Mouse (Mus musculus) adrenal gland, postnatal 14 days (tissue): ENCODE measurements around the gene Vps26c. TPM values are rescaled to one million over a fixed set of nuclear protein-coding genes. Genes with fewer than 3 reads are reported as not detected.

Source experiments
- DNase-seq: peaks from one replicate; pipeline ENCODE4 v3.0.0; 2021; ENCODE audit warnings: mixed read lengths
- long read RNA-seq, 2 experiments: library from polyadenylated mRNA; stranded (forward); transcript quantifications; one replicate each; pipeline ENCODE4 v2.0.0; 2021
- total RNA-seq: library from RNA; stranded (reverse); gene quantifications from 2 replicates; pipeline ENCODE4 v1.2.3, GENCODE M21; 2021

Gene Vps26c
- 49.1 and 50.4 TPM in 2 replicates for total RNA-seq
- long read RNA-seq, experiment 1, transcript Vps26c-201 (8 exons, 2,547 nt), result major isoform, 93 of 100 reads
- long read RNA-seq, experiment 1, partial matches to known transcripts, result 4 of 100 reads
- long read RNA-seq, experiment 1, other reads (novel, unspliced or antisense), result 3 of 100 reads
- long read RNA-seq, experiment 2, transcript Vps26c-201 (8 exons, 2,547 nt), result major isoform, 61 of 69 reads
- long read RNA-seq, experiment 2, partial matches to known transcripts, result 5 of 69 reads
- long read RNA-seq, experiment 2, other reads (novel, unspliced or antisense), result 3 of 69 reads

- peak; percentile 98 for DNase-seq
Measured at GRCm38 (mm10) chr16:94526344-94527151, at the start of gene Vps26c. Vps26c (minus strand) TSS chr16:94526830.

DNA sequence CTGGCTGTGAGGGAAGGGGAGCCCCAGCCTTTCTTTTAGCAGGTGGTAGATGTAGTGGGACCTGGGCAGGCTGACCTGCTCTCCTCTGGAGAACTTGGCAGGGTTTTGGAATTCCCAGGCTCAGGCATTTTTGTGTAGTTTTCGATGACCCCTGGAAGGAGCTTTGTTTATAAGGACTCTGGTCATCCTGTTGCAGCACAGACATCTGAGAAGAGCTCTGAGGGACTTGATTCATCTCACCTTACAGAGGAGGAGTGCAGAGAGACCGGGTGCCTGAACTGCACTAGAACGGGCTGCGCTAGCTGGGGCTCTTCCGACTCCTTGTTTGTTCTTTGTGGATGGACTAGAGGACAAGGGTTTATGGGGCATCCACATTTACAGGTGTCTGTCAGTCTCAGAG is 49.1 kb upstream of the Vps26c start:
- no peak for DNase-seq

DNA sequence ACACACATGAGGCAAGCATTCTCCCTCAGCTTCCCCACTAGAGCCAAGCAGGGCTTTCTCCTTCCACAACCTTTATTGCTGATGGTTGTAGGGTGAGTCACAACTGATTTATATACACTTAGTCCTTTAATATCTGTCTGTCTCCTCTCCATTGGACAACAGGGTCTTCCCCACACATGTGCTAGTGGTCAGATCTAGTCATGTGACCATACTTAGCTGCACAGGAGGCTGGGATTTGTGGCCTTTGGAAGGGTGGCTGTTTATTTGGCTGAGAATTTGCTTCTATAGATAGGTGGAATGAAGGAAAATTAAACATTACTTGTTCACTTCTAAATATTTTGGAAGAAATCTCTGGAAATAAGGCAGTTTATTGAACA is 48.1 kb upstream of the Vps26c start:
- no peak for DNase-seq

DNA sequence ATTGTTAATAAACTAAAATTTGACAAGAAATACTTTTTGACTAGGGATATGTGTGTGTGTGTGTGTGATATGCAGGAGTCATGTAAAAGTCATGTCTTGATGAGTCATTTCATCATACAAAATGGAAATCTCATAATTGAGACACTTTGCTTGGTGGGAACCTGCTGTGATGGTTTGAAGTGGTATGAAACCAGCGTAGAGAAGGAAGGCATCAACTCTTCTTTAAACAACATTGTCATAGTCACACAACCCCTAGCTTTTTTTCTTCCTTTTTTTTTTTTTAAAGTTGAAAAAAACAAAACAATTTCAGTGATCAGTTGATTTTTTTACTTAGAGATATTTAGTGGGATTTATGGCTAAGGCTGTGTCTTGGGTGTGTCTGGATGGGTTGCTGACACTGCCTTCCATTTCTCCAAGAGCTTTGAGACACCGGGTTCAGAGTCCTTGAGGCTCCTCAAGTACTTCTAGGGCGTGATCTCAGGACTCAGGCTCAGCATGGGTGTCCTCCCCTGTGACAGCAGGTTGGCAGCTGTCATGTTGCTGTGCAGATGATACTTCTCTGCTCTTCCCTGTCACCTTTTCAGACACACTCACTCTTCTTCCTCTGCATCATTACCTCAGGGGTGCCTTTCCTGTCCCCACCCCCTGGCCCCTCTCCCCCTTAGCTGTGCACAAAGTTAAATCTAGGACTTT is 47.5 kb upstream of the Vps26c start:
- no peak for DNase-seq

DNA sequence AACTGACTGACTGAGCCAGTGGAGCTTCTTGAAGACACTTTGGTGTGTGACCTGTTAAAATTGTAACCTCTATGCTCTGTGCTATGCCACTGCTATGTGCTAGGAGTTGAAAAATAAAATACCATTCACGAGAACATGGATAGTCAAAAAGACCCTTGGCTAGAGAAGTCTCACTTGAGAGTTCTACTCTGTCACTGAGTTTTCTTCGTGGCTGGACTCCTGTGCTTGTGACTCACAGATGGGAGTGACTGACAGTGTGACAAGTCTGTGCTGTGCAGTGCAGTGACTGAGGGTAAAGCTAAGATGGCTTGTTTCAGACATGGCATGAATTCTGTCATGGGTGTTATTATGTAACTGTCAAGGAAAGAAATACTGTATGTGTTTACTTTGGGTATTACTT is 45.8 kb upstream of the Vps26c start:
- DNase-seq, result no peak

DNA sequence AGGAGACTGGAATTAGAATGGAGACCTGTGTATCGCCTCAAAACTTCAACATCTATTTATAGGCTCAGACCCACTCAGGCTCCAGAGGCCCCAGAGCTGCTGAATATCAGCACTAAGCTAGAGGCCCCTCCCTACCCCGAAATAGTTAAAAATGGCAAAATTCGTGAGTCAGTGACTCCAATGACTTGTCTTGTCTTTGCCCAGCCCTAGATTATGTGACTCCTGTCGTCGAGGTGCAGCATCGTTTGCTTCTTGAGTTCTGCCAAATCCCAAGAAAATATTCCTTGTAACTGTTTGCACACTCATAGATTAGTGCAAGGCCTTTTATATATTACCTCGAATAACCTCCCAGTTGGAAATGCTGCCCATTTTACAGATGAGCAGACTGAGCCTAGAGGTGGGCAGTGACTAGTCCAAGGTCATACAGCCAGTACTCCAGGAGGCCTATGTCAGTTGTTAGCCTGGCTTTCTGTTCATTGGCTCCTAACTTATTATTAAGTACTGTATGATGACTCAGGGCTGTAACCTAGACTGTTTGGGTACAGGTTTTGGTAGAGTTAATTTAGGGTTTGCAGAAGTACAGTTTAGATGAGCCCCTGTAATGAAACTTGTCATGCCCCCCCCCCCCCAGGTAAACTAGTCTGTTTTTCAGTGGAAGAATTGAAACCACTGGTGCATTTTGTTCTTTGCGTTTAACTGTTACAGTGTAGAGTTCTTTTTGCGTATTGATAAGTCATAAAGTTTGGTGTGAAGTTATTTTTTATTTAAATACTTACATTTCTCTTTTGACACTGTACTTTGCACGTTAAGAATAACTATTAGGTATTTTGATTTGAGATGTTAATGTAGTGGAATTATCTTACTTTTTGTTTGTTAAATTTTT is 44.7 kb upstream of the Vps26c start:
- peak; percentile 54 for DNase-seq

DNA sequence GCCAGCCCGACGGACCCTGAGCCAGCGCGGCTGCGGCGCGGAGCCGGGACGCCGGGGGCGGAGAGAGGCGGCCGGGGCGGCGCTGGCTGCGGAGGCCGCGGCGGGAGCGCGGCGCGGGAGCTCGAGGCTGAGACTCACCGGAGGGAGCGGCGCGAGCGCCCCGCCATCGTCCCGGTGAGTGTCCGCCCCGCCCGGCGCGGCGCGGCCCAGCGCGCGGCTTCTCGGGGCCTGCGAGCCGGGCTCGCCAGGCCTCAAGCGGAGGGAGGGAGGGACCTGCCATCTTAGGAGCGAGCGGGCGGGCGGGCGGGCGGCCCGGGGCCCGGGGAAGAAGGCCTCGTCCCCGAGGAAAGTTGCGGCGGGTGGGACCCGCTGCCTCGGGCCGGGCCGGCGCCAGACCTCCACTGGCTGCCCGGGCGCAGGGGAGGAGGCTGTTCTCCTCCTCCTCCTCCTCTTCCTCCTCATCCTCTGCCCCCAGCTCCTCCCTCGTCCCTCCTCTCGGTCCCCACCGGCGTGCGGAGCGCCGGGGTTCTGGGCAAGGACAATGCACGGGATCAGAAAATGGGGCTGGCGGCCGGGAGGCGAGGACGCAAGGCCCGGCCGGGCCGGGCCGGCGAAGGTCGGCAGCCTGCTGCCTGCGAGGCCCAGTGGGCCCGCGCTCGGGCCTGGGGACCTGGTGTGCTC is 43.9 kb upstream of the Vps26c start:
- DNase-seq, result peak; percentile 74

GRCm38 (mm10) chr16:94569229-94570176 is 42.9 kb upstream of the Vps26c start, which contains the start of gene Dyrk1a:
Dyrk1a (plus strand) TSS chr16:94570010.
- peak; percentile 100 for DNase-seq

DNA sequence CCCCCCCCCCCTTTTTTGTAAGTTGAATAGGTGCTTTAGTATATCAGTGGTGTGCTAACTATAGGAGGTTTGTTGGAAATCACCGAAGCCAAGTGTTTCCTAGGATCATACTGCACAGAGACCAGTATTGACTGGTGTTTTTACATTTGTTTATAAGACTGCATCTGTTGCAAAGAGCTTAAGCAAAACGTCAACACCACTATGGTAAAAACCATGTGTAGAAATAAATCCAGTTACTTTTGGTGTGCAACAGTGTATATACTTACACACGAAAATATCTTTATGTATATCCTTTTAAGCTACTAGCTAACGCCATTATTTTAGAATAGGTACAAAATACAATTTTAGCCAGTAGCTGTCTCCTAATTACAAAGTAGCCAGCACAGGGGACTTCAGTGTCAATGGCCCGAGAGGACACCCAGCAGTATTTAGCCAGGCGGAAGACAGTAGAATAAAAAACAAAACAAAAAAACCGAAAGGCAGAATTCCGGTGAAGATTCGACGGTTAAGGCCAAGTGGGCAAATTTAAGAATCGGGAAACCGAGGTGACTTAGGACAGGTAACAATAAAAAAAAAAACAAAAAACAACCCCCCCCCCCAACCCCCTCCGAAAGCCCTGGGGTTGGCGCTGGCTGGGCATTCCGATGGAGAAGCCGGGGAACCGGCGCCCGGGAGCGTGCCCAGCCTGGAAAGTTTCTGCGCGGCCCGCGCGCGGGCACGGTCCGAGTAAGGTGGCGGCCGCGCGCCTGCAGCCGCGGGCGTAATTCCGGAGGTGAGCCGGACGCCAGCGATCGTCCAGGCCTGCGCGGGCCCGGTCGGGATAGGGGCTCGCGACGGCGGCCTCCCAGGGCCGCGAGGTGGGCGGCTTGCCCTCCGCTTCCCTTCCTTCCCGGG is 42.0 kb upstream of the Vps26c start:
- peak; percentile 91 for DNase-seq

DNA sequence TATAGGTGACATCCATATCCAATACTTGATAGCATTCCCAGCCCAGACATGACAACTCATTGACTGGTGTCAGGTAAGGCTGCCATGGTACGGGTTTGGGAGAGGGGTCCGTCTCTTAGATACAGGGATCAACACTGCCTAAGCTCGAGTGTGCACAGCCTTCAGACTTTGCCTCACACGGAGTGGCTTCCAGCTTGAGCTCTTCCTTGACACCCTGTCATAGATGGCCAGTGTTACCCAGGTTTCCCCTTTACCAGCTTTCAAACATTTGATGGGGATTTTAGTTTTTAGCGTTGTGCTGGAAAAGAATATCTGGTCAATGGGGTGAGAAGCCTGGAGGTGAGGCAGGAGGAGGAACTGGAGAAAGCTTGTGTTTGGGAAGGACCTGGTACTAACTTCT is 41.1 kb upstream of the Vps26c start:
- no peak for DNase-seq

GRCm38 (mm10) chr16:94566834-94567585 is 40.4 kb upstream of the Vps26c start:
- peak; percentile 48 for DNase-seq

DNA sequence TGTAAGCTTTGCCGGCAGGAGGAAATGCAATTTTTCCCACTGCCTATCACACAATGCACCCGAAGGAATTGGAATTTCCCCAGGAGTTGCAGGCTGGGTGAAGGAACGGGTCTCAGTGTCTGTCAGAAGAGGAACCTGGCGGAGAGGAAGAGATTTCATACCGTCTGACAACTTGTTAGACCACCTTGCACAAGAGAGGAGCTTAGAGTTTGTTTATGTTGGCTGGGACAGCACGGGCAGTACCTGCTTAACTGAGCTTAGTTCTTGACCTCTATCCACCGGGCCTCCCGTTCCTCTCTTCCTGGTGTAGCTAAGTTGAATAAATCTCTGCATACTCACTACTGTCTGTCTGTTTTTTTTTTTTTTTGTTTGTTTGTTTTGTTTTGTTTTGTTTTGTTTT is 39.5 kb upstream of the Vps26c start:
- DNase-seq, result no peak

- DNase-seq, result no peak
Measured at GRCm38 (mm10) chr16:94560618-94561017, 34.0 kb upstream of the Vps26c start.

DNA sequence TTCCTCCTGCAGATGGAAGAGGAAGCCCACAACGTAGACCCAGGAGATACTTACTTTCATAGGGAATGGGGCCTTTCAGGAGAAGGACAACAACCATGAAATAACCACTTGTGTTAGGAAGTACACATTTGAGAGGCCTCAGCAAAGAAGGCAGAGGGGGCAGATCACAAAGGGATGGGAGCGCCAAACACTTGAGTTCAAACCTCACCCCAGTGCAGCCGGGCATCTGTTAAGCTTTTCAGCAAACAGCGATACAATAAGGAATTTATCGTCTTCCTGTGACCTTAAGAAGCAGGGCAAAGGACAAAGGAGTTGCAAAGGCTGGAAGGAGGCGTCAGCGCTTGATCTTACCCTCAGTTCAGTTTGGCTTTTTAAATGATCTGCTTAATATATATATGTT is 33.2 kb upstream of the Vps26c start:
- DNase-seq, result no peak

- DNase-seq, result no peak
Measured at GRCm38 (mm10) chr16:94559282-94559681, 32.7 kb upstream of the Vps26c start.

DNA sequence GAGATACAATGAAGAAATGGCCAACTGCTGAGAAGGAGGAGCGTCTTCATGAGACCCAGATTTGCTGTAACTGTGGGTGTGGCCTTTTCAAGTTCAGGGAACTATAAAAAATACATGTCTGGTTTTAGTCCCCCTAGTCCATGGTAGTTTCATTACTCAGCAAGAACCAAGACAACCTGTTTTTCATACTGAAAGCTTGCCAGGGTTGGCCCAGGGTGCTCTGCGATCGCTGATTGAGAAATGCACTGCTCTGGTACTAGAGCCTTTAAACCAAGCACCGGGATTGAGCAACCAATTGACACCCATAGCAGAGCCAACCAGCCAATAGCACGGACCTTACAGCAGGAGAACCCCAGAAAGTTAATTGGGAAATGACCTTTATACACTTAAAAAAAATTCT is 29.6 kb upstream of the Vps26c start:
- peak; percentile 45 for DNase-seq

GRCm38 (mm10) chr16:94555346-94555745 is 28.7 kb upstream of the Vps26c start:
- DNase-seq, result no peak

- peak; percentile 32 for DNase-seq
Measured at GRCm38 (mm10) chr16:94551934-94552333, 25.3 kb upstream of the Vps26c start.
